Mouse (Mus musculus): ENCODE data around the gene Cox7a1.
A peak's percentile ranks its signal among the peaks of the same experiment; 100 is the strongest.
"Not testable (repeated sequence)": the region's sequence is repeated elsewhere in the genome, so short reads cannot be mapped to it uniquely, and the experiment has no call there.

The Cox7a1 gene

GRCm38 (mm10) chr7:30193013-30193412 is 9.1 kb downstream of the Cox7a1 start:
- DNase-seq (ENCODE audit: low spot score): no peak

DNA sequence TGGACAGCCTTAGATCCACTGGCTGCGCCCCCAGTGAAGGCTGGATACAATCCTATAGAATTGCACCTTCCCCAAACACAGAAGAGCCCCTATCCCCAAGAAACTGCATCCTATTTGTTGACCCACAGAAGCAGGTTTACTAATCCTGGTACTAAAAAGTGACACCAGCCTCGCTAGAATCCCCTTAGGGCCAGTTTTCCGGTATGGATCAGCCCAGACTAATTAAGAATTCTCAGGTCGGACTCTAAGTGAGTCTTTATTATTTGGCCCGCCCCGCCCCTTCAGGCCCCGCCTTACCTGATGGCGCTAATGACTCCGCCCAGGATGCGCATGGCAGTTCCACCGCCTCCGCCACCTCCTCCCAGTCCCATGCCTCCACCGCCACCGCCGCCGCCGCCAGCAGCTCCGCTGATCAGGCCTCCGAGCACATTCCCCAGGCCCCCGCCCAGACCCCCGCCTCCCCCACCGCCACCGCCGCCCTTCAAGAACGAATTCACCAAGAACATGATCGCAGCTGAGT is 9.7 kb downstream of the Cox7a1 start:
- DNase-seq (ENCODE audit: low spot score): peak; percentile 74

GRCm38 (mm10) chr7:30194101-30194831 is 10.3 kb downstream of the Cox7a1 start:
- no peak for DNase-seq (ENCODE audit: low spot score)

DNA sequence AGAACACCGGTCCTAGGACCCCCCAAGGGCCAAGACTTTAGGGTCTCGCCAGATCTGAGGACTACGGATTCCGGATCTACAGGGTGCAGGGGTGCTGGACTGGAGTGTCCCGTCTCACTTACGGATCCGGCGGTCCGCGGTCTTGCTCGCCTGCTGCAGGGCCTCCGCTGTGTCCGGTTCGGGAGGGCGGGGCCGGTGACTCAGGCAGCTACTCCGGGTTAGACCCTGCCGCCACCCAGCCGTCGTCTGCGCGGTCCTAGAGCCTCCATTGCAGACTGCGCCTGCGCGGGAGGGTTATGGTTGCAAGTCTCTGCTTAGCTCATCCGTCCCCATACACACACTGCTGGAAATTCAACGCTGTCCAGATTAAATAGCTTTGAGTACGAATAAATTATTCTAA is 10.9 kb downstream of the Cox7a1 start:
- DNase-seq (ENCODE audit: low spot score): peak; percentile 89

DNA sequence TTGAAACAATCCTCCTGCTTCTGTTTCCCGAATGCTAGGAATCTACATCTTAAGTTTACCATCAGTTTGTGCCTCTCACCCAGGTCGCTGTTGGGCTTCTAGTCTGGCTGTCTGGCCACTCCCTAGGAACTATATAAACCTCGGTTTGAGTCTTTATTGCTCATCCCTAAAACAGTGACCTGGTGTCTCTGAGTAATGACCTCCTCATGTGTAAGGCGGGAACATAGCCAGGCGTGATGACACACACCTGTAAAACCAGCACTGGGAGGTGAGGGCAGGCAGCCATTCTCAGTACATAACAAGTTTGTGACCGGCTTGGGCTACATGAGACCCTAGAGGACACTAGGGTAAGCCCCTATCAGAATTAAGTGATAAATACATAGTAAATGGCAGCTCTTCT is 11.5 kb downstream of the Cox7a1 start:
- no peak for DNase-seq (ENCODE audit: low spot score)

DNA sequence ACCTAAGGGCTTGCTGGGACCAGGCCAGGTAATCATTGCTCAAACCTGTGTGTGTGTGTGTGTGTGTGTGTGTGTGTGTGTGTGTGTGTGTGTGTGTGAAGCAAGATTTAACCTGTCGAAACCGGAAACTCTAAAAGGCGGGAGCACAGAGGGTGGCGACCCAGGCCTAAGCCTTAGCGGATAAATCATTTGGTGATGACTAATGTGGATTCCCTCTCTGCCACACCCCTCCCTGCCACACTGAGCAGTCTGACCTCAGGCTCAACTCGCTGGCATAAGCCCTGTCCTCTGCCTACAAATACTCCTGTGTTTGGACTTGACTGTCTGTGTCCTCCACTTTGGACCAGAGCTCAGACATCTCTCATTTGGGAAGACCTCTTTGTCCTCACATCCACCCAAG is 12.2 kb downstream of the Cox7a1 start:
- no peak for DNase-seq (ENCODE audit: low spot score)

DNA sequence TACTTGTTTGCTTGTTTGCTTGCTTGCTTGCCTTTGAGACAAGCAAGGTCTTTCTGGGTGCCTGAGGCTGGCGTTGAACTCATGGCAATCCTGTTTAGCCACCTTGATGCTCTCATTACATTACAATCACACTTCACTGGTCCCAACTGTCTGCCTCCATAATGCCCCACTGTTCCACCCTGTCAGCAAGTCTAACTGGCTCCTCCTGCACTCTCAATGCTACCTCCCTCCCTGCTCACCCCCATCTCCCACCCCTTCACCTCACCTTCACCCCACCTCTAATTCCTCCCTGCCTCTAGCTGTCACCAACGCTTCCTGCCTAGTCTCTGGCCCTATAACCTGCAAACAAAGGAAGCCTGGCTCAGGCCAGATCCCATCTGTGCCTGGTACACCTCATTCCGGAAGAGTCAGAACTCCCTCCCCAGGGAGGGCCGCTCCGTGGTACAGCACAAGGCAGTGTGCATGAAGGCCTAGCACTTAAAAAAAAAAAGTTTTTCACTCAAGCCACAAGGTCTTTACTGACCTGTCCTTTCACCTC is 13.7 kb downstream of the Cox7a1 start:
- no peak for DNase-seq (ENCODE audit: low spot score)

- DNase-seq (ENCODE audit: low spot score): peak; percentile 70
These were observed 14.6 kb downstream of the Cox7a1 start, which contains the start of gene Capns1 for GRCm38 (mm10) chr7:30198481-30198971. TSS of gene Capns1 (minus strand) at chr7:30198811.

GRCm38 (mm10) chr7:30199498-30200139 is 15.7 kb downstream of the Cox7a1 start:
- no peak for DNase-seq (ENCODE audit: low spot score)

DNA sequence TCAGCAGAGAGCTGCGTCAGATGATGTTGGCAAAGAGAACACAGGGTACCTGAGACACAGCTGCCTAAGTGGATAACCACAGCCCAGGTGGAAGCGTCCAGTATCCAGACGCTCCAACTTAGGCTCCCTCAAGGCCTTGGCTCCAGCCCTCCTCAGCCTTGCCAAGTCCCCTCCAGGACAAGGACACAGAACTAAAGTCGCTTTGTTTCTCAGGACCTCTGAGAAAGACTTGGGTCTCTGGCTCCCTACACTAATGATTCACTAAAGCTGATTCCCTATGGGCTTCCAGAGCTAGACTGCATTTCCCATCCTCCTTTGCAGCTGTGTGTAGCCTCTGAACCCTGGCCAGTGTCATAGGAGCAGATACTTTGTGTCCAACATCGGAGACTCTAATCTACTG is 16.3 kb downstream of the Cox7a1 start:
- DNase-seq (ENCODE audit: low spot score): peak; percentile 68

- DNase-seq (ENCODE audit: low spot score): not testable (repeated sequence)
These were observed 16.7 kb downstream of the Cox7a1 start for GRCm38 (mm10) chr7:30200661-30201060.

DNA sequence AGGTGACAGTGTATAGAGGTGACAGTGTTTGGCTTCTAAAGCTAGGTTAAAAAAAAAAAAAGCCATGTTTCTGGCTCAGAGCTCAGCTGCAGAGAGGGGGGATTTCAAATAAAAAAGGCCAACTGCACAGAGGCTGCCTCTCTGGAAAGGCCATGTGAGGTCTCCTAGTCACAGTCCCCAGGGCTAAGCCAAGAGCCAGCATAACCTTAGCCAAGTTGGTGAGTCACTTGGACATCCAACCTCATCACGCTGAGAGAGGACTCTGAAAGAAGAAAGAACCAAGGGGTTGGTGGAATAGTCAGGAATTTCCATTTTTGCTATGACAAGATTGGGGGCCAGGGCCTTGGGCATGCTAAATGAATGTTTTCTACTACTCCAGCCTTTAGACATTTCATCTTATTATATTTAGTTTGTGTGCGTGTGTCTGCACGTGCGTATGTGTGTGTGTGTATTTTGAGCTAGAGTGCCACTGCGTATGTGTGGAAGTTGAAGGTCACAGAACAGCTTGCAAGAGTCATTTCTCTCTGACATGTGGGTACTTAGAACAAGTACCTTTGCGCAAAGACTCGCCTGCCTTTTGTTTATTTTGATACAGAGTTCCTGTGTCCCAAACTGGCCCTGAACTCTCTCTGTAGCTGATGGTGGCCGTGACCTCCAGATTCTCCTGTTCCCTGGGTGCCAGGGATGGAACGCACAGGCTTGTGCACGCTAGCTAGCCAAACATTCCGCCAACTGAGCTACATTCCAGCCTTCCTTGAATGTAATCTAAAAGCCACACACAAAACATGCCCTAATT is 19.1 kb downstream of the Cox7a1 start:
- DNase-seq (ENCODE audit: low spot score): peak; percentile 65

GRCm38 (mm10) chr7:30204380-30204779 is 20.4 kb downstream of the Cox7a1 start:
- peak; percentile 81 for DNase-seq (ENCODE audit: low spot score)

GRCm38 (mm10) chr7:30205383-30205782 is 21.4 kb downstream of the Cox7a1 start:
- no peak for DNase-seq (ENCODE audit: low spot score)

DNA sequence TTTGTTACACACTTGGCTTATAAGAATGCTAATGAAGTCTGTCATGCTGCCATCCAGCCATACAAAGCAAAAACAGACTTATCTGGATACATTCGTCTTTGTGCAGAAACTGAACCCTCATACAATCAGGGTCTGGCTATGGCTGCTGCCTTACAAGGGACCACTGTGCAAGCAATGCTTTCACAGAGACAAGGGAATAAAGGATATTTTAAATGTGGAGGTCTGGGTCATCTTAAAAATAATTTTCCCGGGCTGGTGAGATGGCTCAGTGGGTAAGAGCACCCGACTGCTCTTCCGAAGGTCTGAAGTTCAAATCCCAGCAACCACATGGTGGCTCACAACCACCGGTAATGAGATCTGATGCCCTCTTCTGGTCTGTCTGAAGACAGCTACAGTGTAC is 22.4 kb downstream of the Cox7a1 start:
- DNase-seq (ENCODE audit: low spot score): not testable (repeated sequence)

DNA sequence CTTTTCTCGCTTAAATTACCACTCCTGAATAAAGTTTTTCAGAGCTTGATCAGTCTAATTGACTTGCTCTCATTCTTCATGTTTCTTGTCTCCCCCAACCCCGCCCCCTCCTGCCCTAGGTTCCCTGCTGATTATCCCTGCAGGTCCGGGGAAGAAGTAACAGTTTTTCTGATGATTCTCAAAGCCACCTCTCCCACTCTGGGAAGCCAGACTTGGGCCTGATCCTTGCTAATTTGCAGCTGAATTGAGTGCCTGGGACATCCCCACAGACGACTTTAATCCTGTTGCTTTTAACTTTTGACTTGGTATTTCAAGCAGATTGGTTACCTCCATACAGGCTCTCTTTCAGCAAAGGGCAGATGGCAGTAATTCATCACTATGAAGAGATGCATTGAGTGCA is 27.1 kb downstream of the Cox7a1 start:
- DNase-seq (ENCODE audit: low spot score): no peak

GRCm38 (mm10) chr7:30213881-30214280 is 29.9 kb downstream of the Cox7a1 start:
- peak; percentile 83 for DNase-seq (ENCODE audit: low spot score)

GRCm38 (mm10) chr7:30215875-30216274 is 31.9 kb downstream of the Cox7a1 start:
- DNase-seq (ENCODE audit: low spot score): no peak

DNA sequence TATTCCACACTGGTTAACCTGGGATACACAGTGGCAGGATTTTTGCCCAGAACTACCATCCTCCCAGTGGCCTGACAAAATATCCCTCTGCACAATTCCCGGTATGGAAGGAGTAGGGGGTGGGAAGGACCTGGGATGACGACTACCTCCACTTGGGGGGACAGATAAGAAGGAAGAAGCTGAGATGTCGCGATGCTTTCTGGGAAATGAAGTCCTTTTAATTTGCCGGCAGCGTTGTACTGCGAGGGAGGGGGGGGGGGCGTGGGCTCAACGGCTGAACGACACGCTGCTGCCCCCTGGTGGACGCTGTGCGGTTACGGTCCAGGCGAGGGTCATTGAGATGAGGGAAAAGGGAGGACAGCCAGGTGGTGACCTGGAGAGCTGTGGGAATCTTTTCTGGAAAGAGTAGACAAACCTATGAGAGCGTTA is 32.8 kb downstream of the Cox7a1 start:
- DNase-seq (ENCODE audit: low spot score): peak; percentile 61

GRCm38 (mm10) chr7:30217277-30217676 is 33.3 kb downstream of the Cox7a1 start:
- DNase-seq (ENCODE audit: low spot score): no peak

DNA sequence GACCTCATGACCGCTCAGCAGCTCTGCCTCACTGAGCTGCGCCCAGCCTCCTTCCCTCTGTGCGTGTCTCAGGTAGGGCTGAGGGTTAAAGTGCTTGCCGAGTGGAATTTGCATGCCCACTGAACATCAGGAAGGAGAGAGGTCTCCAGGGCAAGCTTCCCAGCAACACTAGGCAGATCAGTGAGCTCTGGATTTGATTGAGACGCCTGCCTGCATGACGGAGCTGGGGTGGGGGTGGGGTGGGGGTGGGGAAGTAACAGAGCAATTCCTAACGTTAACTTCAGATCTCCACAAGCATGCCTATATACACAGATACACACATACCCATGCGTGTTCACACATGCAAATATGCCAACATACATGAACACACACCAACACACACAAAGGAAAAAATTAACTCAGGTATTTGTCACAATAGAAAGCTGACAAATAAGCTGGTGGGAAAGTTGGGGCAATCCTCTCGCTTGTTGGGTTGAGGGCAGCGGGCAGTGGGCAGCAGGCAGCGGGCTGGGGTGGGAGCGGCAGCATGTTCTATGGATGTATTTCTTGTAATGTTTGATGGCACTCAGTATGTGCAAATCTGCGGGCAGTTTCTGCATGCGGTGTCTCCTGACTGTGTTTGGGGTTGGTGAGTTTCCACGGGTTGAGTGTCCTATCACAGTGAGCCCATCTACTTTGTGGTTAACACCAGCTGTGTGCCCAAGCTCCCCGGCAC is 35.5 kb downstream of the Cox7a1 start:
- peak; percentile 39 for DNase-seq (ENCODE audit: low spot score)

DNA sequence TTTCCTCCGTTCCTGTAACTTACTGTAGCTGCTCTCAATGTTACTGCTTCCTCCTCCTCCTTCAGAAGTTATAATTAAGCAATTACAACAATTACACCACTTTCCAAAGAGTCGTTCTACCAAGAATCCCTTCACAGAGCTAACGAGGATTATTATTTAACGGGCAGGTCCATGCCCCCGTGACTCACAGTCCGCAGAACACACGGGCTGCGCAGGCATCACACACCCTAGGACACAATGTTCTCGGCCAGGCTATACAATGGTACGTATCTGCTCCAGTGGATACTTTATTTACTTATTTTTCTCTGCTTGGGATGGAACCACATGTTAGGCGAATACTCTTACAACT is 36.0 kb downstream of the Cox7a1 start:
- no peak for DNase-seq (ENCODE audit: low spot score)
